Mouse (Mus musculus) heart, embryonic 11.5 days (tissue): ENCODE results near the gene Prr12. TPM values are rescaled to one million over a fixed set of nuclear protein-coding genes. Genes with fewer than 3 reads are reported as not detected.

ENCODE experiments used
- ATAC-seq: fragments of 200-750 bp; cut with Nextera tagmentation; replicated peaks from 2 replicates; pipeline ENCODE4 v1.8.0; 2017; ENCODE audit warnings: moderate library complexity; ENCODE audit not compliant: insufficient number of reproducible peaks, low FRiP score, low TSS enrichment
- H3K27ac ChIP-seq: fragments of 300-500 bp; sonication (generic); 2 replicates; pipeline ENCODE4 v1.5.1; 2014; ENCODE audit warnings: mild to moderate bottlenecking, low read depth, low read length
- H3K27me3 ChIP-seq: fragments of 300-500 bp; sonication (generic); 2 replicates; pipeline ENCODE4 v1.6.1; 2014; ENCODE audit warnings: mild to moderate bottlenecking, low read length, mixed read lengths; ENCODE audit not compliant: control insufficient read depth, insufficient read depth
- H3K36me3 ChIP-seq: fragments of 300-500 bp; sonication (generic); 2 replicates; pipeline ENCODE4 v1.6.1; 2014; ENCODE audit warnings: mild to moderate bottlenecking, low read length, moderate library complexity, mixed read lengths; ENCODE audit not compliant: control insufficient read depth, insufficient read depth
- H3K4me1 ChIP-seq: fragments of 300-500 bp; sonication (generic); 2 replicates; pipeline ENCODE4 v1.6.1; 2014; ENCODE audit warnings: low read length; ENCODE audit not compliant: control insufficient read depth, insufficient read depth
- H3K4me2 ChIP-seq: fragments of 300-500 bp; sonication (generic); 2 replicates; pipeline ENCODE4 v1.6.1; 2014; ENCODE audit warnings: mild to moderate bottlenecking, moderate library complexity
- H3K4me3 ChIP-seq: fragments of 300-500 bp; sonication (generic); 2 replicates; pipeline ENCODE4 v1.5.1; 2014; ENCODE audit warnings: low read depth, low read length
- H3K9ac ChIP-seq: fragments of 300-500 bp; sonication (generic); 2 replicates; pipeline ENCODE4 v1.6.1; 2014; ENCODE audit warnings: mild to moderate bottlenecking, low read depth, low read length, moderate library complexity
- H3K9me3 ChIP-seq: fragments of 300-500 bp; sonication (generic); replicated peaks from 2 replicates; pipeline ENCODE4 v1.6.1; 2016; ENCODE audit warnings: low read length; ENCODE audit not compliant: control insufficient read depth
- WGBS: fragments of 180-500 bp; shearing (Covaris S2); extraction: QIAGEN DNeasy Blood & Tissue Kit; methylation state at CpG from one replicate; pipeline ENCODE4 v1.1.7; 2014; ENCODE audit not compliant: insufficient replicate concordance; 5-methylcytosine and 5-hydroxymethylcytosine counted together
- polyA plus RNA-seq: library from polyadenylated mRNA; unstranded; fragments of >200 nt; fragmentation: Nextera tagmentation; extraction: Ambion mirVana; gene quantifications from 2 replicates; pipeline ENCODE4 v1.2.1, GENCODE M21; 2014

The Prr12 gene
- polyA plus RNA-seq, 1 experiment from 2014 or later, result 12.1 TPM

GRCm38 (mm10) chr7:45051601-45051974 is 1.1 kb downstream of the Prr12 start:
- WGBS, result 3% methylated on average over 13 of the region's 13 CpGs
- Histone ChIP-seq H3K4me1 (peaks cover 5% of the 10 kb centered on the region; the same call in 1 of the 2 replicates), H3K4me2 (peak overlapping the region; percentile 99), H3K9me3 (no peaks in the 10 kb centered on the region), H3K9ac (peak overlapping the region; percentile 93), H3K27me3 (no peaks in the 10 kb centered on the region), H3K4me3 (peak overlapping the region; percentile 85), H3K27ac (no peak overlapping the region), H3K36me3 (peaks cover 35% of the 10 kb centered on the region)
- no peak for ATAC-seq

- WGBS, result 4% methylated on average over 16 of the region's 16 CpGs
- peak overlapping the region; percentile 37; the same call in 1 of the 2 replicates for H3K27ac ChIP-seq
These were observed 1.6 kb downstream of the Prr12 start for GRCm38 (mm10) chr7:45050945-45051600.

GRCm38 (mm10) chr7:45048923-45049657 is 3.6 kb downstream of the Prr12 start:
- no peak overlapping the region for H3K4me2 ChIP-seq
- no peak for ATAC-seq
- no peak overlapping the region for H3K4me3 ChIP-seq
- H3K36me3 ChIP-seq, result peaks cover 55% of the 10 kb centered on the region
- no peaks in the 10 kb centered on the region for H3K27me3 ChIP-seq
- no peak overlapping the region for H3K27ac ChIP-seq
- peak overlapping the region; percentile 22; the same call in 1 of the 2 replicates for H3K9ac ChIP-seq
- H3K4me1 ChIP-seq, result peaks cover 5% of the 10 kb centered on the region; the same call in 1 of the 2 replicates
- 90% methylated on average over 23 of the region's 23 CpGs for WGBS
- no peaks in the 10 kb centered on the region for H3K9me3 ChIP-seq

More at GRCm38 (mm10) chr7:45050945-45051600, 1.6 kb downstream of the Prr12 start:
- Histone ChIP-seq H3K27me3 (no peaks in the 10 kb centered on the region), H3K4me1 (peaks cover 5% of the 10 kb centered on the region; the same call in 1 of the 2 replicates), H3K9ac (peak overlapping the region; percentile 50; the same call in 1 of the 2 replicates), H3K4me3 (peak overlapping the region; percentile 85), H3K9me3 (no peaks in the 10 kb centered on the region), H3K4me2 (peak overlapping the region; percentile 99), H3K36me3 (peaks cover 38% of the 10 kb centered on the region)
- ATAC-seq, result no peak; the same call in 1 of the 2 replicates

- no peak for ATAC-seq
- no peaks in the 10 kb centered on the region for H3K9me3 ChIP-seq
- no peaks in the 10 kb centered on the region for H3K27me3 ChIP-seq
- no peak overlapping the region for H3K27ac ChIP-seq
- 92% methylated on average over 38 of the region's 38 CpGs for WGBS
- peaks cover 61% of the 10 kb centered on the region for H3K36me3 ChIP-seq
- H3K4me3 ChIP-seq, result no peak overlapping the region
- H3K4me2 ChIP-seq, result no peak overlapping the region
- H3K4me1 ChIP-seq, result peaks cover 5% of the 10 kb centered on the region; the same call in 1 of the 2 replicates
- peak overlapping the region; percentile 22; the same call in 1 of the 2 replicates for H3K9ac ChIP-seq
These were observed 4.4 kb downstream of the Prr12 start for GRCm38 (mm10) chr7:45048001-45048890.

- H3K27me3 ChIP-seq, result no peaks in the 10 kb centered on the region
- peaks cover 5% of the 10 kb centered on the region; the same call in 1 of the 2 replicates for H3K4me1 ChIP-seq
- no peaks in the 10 kb centered on the region for H3K9me3 ChIP-seq
- no peak overlapping the region for H3K4me2 ChIP-seq
- H3K27ac ChIP-seq, result no peak overlapping the region
- no peak overlapping the region for H3K9ac ChIP-seq
- ATAC-seq, result no peak
- no peak overlapping the region for H3K4me3 ChIP-seq
- WGBS, result 93% methylated on average over 14 of the region's 14 CpGs
- peaks cover 67% of the 10 kb centered on the region for H3K36me3 ChIP-seq
These were observed 5.2 kb downstream of the Prr12 start for GRCm38 (mm10) chr7:45047491-45047890.

- WGBS, result 93% methylated on average over 26 of the region's 26 CpGs
- Histone ChIP-seq H3K27ac (no peak overlapping the region), H3K4me2 (no peak overlapping the region), H3K27me3 (no peaks in the 10 kb centered on the region), H3K4me3 (no peak overlapping the region), H3K4me1 (peaks cover 5% of the 10 kb centered on the region; the same call in 1 of the 2 replicates), H3K9ac (no peak overlapping the region), H3K9me3 (no peaks in the 10 kb centered on the region), H3K36me3 (peaks cover 73% of the 10 kb centered on the region)
- ATAC-seq, result no peak
These were observed 5.8 kb downstream of the Prr12 start for GRCm38 (mm10) chr7:45046853-45047350.

GRCm38 (mm10) chr7:45045741-45046140 is 6.9 kb downstream of the Prr12 start:
- H3K9ac ChIP-seq, result no peak overlapping the region
- no peak overlapping the region for H3K4me3 ChIP-seq
- no peak overlapping the region for H3K4me2 ChIP-seq
- H3K36me3 ChIP-seq, result peaks cover 76% of the 10 kb centered on the region
- H3K27me3 ChIP-seq, result no peaks in the 10 kb centered on the region
- H3K27ac ChIP-seq, result no peak overlapping the region
- H3K9me3 ChIP-seq, result no peaks in the 10 kb centered on the region
- ATAC-seq, result no peak
- WGBS, result 96% methylated on average over 22 of the region's 22 CpGs
- H3K4me1 ChIP-seq, result no peaks in the 10 kb centered on the region

GRCm38 (mm10) chr7:45043307-45043706 is 9.4 kb downstream of the Prr12 start:
- ATAC-seq, result no peak
- no peaks in the 10 kb centered on the region for H3K27me3 ChIP-seq
- peaks cover 77% of the 10 kb centered on the region for H3K36me3 ChIP-seq
- no peak overlapping the region for H3K4me3 ChIP-seq
- H3K9ac ChIP-seq, result no peak overlapping the region
- H3K27ac ChIP-seq, result no peak overlapping the region
- H3K9me3 ChIP-seq, result no peaks in the 10 kb centered on the region
- H3K4me2 ChIP-seq, result no peak overlapping the region
- no peaks in the 10 kb centered on the region for H3K4me1 ChIP-seq
- whole genome bisulfite sequencing, result 94% methylated on average over 13 of the region's 14 CpGs
